ENCODE assay signal across 13 mouse cellular contexts in genomic region chr7:62433243-62433642, GRCm38 (mm10). TPM values are rescaled to one million over a fixed set of nuclear protein-coding genes. Genes with fewer than 3 reads are reported as not detected.
DNase-seq lines count a peak whose midpoint lies in the region; ATAC-seq and TF ChIP-seq lines count a peak whose summit lies in the region.
"Had no signal": no experiment of that assay in that cellular context is flagged by ENCODE, and none has a peak within 500 bp of the region (broad histone marks: within the 10 kb centered on the region; RNA-seq: fewer than 3 reads in every experiment).

No protein-coding gene starts in this region.

- H3K4me2 ChIP-seq in hindbrain, postnatal 0 days (ENCODE audit: low read depth, low read length): no peak overlapping the region
- H3K4me2 ChIP-seq in hindbrain, embryonic 16.5 days (ENCODE audit: low read length): no peak overlapping the region
- H3K4me2 ChIP-seq: forebrain, embryonic 15.5 days; hindbrain, embryonic 15.5 days had no signal

- no peaks in the 10 kb centered on the region for H3K27me3 ChIP-seq in hindbrain, postnatal 0 days (ENCODE audit: insufficient read depth, low read length)
- H3K27me3 ChIP-seq in hindbrain, embryonic 16.5 days (replicated peaks; ENCODE audit: control insufficient read depth, insufficient read depth, low read length): no peaks in the 10 kb centered on the region
- H3K27me3 ChIP-seq: forebrain, embryonic 15.5 days; hindbrain, embryonic 15.5 days had no signal

- no peaks in the 10 kb centered on the region for H3K36me3 ChIP-seq in hindbrain, postnatal 0 days (ENCODE audit: insufficient read depth, low read length)
- H3K36me3 ChIP-seq in hindbrain, embryonic 16.5 days (ENCODE audit: control insufficient read depth, insufficient read depth, low read length): no peaks in the 10 kb centered on the region
- H3K36me3 ChIP-seq: forebrain, embryonic 15.5 days; heart, embryonic 10.5 days; hindbrain, embryonic 15.5 days had no signal

- 41% methylated on average over 3 of the region's 3 CpGs for WGBS in hindbrain, postnatal 0 days
- 32% methylated on average over 3 of the region's 3 CpGs for WGBS in hindbrain, embryonic 16.5 days

- H3K27ac ChIP-seq in hindbrain, postnatal 0 days: no peak overlapping the region
- no peak overlapping the region for H3K27ac ChIP-seq in hindbrain, embryonic 16.5 days (ENCODE audit: low read depth, low read length)
- H3K27ac ChIP-seq: forebrain, embryonic 15.5 days; heart, embryonic 10.5 days; hindbrain, embryonic 15.5 days had no signal

- H3K9ac ChIP-seq in hindbrain, postnatal 0 days (replicated peaks; ENCODE audit: low read length): no peak overlapping the region
- no peak overlapping the region for H3K9ac ChIP-seq in hindbrain, embryonic 16.5 days (ENCODE audit: low read depth, low read length)
- H3K9ac ChIP-seq: forebrain, embryonic 15.5 days; hindbrain, embryonic 15.5 days had no signal

- no peaks in the 10 kb centered on the region for H3K9me3 ChIP-seq in hindbrain, postnatal 0 days (ENCODE audit: low read length)
- H3K9me3 ChIP-seq in hindbrain, embryonic 16.5 days (ENCODE audit: control insufficient read depth, low read length): no peaks in the 10 kb centered on the region; the same call in 1 of the 2 replicates
- H3K9me3 ChIP-seq: forebrain, embryonic 15.5 days; heart, embryonic 10.5 days; hindbrain, embryonic 15.5 days had no signal

- H3K4me1 ChIP-seq in hindbrain, postnatal 0 days (ENCODE audit: insufficient read depth, low read length): no peaks in the 10 kb centered on the region
- no peaks in the 10 kb centered on the region for H3K4me1 ChIP-seq in hindbrain, embryonic 16.5 days (ENCODE audit: control insufficient read depth, insufficient read depth, low read depth, low read length)
- H3K4me1 ChIP-seq: forebrain, embryonic 15.5 days; heart, embryonic 10.5 days; hindbrain, embryonic 15.5 days had no signal

- ATAC-seq in hindbrain, postnatal 0 days: no peak
- ATAC-seq in hindbrain, embryonic 16.5 days: no peak
- ATAC-seq: forebrain, embryonic 15.5 days had no signal

- peak; percentile 60 for TF ChIP-seq CTCF in hindbrain, postnatal 0 days (IDR thresholded peaks at IDR 0.05; ENCODE audit: low read depth)

- DNase-seq in hindbrain, postnatal 0 days (ENCODE audit: low spot score): peak; percentile 56
- peak; percentile 20 for DNase-seq in lung, postnatal 36 days
- no peak for DNase-seq in lung, postnatal 14 days
- DNase-seq in MN1 (ENCODE audit: low spot score): peak; percentile 46
- DNase-seq in induced T-regulatory cell, adult 2 months (ENCODE audit: low read depth): peak; percentile 3
- no peak for DNase-seq in left cerebral cortex, adult 8-10 months (ENCODE audit: low spot score in 2 of 2)
- no peak for DNase-seq in cerebellum, postnatal 14 days
- DNase-seq: thymus, adult 2 months had no signal

- no peak overlapping the region for H3K4me3 ChIP-seq in hindbrain, postnatal 0 days (ENCODE audit: low read length)
- no peak overlapping the region for H3K4me3 ChIP-seq in hindbrain, embryonic 16.5 days (ENCODE audit: low read length)
- H3K4me3 ChIP-seq: forebrain, embryonic 15.5 days; heart, embryonic 10.5 days; hindbrain, embryonic 15.5 days had no signal

RNA-seq across cellular contexts. Expression of gene Mkrn3, which starts 13.3 kb away (rescaled TPM):
- total RNA-seq in hindbrain, postnatal 0 days (2014; rRNA removed): 36.5 and 37.8 TPM in 2 replicates
- 27.0 and 27.8 TPM in 2 replicates for polyA plus RNA-seq in hindbrain, postnatal 0 days (2015; fragmentation: Nextera tagmentation; extraction: Ambion mirVana)
- 21.1 and 23.8 TPM in 2 replicates for polyA plus RNA-seq in hindbrain, embryonic 16.5 days (2015; fragmentation: Nextera tagmentation; extraction: Ambion mirVana)
- under 1 TPM; 0.36 to 0.98 (median 0.55) TPM for total RNA-seq in left cerebral cortex, adult 8-10 months (2022)

RNA-seq across cellular contexts. Expression of gene Peg12, which starts 31.1 kb away (rescaled TPM):
- total RNA-seq in hindbrain, postnatal 0 days (2014; rRNA removed): 6.5 and 10.1 TPM in 2 replicates
- 10.3 and 11.5 TPM in 2 replicates for polyA plus RNA-seq in hindbrain, postnatal 0 days (2015; fragmentation: Nextera tagmentation; extraction: Ambion mirVana)
- 8.3 and 9.8 TPM in 2 replicates for polyA plus RNA-seq in hindbrain, embryonic 16.5 days (2015; fragmentation: Nextera tagmentation; extraction: Ambion mirVana)
- under 1 TPM in 3 of 4 experiments, not detected in 1; 0.27 to 0.46 (median 0.37) TPM for total RNA-seq in left cerebral cortex, adult 8-10 months (2022)

RNA-seq across cellular contexts. Expression of gene Magel2, which starts 56.4 kb away (rescaled TPM):
- 17.4 and 18.1 TPM in 2 replicates for total RNA-seq in hindbrain, postnatal 0 days (2014; rRNA removed)
- polyA plus RNA-seq in hindbrain, postnatal 0 days (2015; fragmentation: Nextera tagmentation; extraction: Ambion mirVana): 10.5 and 10.6 TPM in 2 replicates
- 13.7 and 18.9 TPM in 2 replicates for polyA plus RNA-seq in hindbrain, embryonic 16.5 days (2015; fragmentation: Nextera tagmentation; extraction: Ambion mirVana)
- total RNA-seq in left cerebral cortex, adult 8-10 months (2022): 1 to 10 TPM; 1.5 to 3.2 (median 2.4) TPM
- total RNA-seq: common myeloid progenitor, adult 5-6 weeks had no signal

Comparison
In these comparisons a context has a peak if more than half of its experiments do, and no peak if none do; other contexts are left out.
1. DNase-seq: peak in hindbrain, postnatal 0 days (single experiment), lung, postnatal 36 days (single experiment), MN1 (single experiment) and induced T-regulatory cell, adult 2 months (single experiment); none in lung, postnatal 14 days (single experiment), left cerebral cortex, adult 8-10 months (0 of 2) and cerebellum, postnatal 14 days (0 of 2).
2. RNA of gene Mkrn3, which starts 13.3 kb away (total RNA-seq): 36.5 to 37.8 TPM in hindbrain, postnatal 0 days; 0.36 to 0.98 TPM in left cerebral cortex, adult 8-10 months; every median in the first group is over 10 times any median in the second.